Comparison of ENCODE assay signal across 31 mouse cellular contexts in the genomic region with DNA sequence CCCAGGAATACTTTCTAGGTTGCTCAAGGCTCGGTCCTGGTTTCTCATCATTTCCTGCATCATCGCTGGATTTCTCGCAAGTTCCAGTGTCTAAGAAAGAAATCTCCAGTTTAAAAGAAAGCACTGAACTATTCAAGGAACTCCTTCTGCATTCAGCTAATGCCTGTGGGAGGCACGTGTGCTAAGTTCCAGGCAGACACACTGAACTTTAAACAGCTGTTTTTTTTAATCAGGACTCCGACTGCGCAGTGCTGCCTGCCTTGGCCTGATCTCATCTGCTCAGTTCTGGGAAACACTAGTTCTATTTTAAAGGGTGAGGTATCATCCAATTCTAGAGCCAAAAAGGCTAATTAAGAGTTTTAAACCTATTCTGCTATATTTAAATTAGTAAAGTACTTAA. TPM values are rescaled to one million over a fixed set of nuclear protein-coding genes. Genes with fewer than 3 reads are reported as not detected.
A peak's percentile ranks its signal among the peaks of the same experiment; 100 is the strongest.
DNase-seq lines count a peak whose midpoint lies in the region; ATAC-seq lines count a peak whose summit lies in the region.
"Had no signal": no experiment of that assay in that cellular context is flagged by ENCODE, and none has a peak within 500 bp of the region (broad histone marks: within the 10 kb centered on the region; RNA-seq: fewer than 3 reads in every experiment).

No protein-coding gene starts in this region.

- 94% methylated on average over 6 of the region's 6 CpGs for WGBS in kidney, embryonic 16.5 days
- WGBS in midbrain, embryonic 11.5 days, result 96% methylated on average over 6 of the region's 6 CpGs
- 94% methylated on average over 6 of the region's 6 CpGs for WGBS in midbrain, embryonic 16.5 days
- WGBS in liver, embryonic 12.5 days (ENCODE audit: insufficient replicate concordance), result 88% methylated on average over 6 of the region's 6 CpGs

- no peak overlapping the region for H3K4me3 ChIP-seq in kidney, embryonic 16.5 days (ENCODE audit: low read length)
- no peak overlapping the region for H3K4me3 ChIP-seq in midbrain, embryonic 11.5 days (ENCODE audit: low read depth, low read length)
- no peak overlapping the region for H3K4me3 ChIP-seq in midbrain, embryonic 16.5 days (ENCODE audit: low read depth, low read length)
- H3K4me3 ChIP-seq in liver, embryonic 12.5 days, result no peak overlapping the region
- H3K4me3 ChIP-seq: embryonic facial prominence, embryonic 12.5 days; hindbrain, embryonic 12.5 days; limb, embryonic 10.5 days; limb, embryonic 15.5 days; neural tube, embryonic 15.5 days had no signal

- peak; percentile 62 for DNase-seq in heart, adult 11 months
- no peak for DNase-seq in heart, postnatal 14 days
- peak; percentile 38 for DNase-seq in kidney, postnatal 14 days
- peak; percentile 21 for DNase-seq in midbrain, embryonic 11.5 days (ENCODE audit: low spot score, missing footprints)
- DNase-seq: adrenal gland, postnatal 14 days; cerebellum, adult 11-12 months; cerebellum, adult 9-11 months; embryo, embryonic 11 days; gastrocnemius, postnatal 10 days; heart, postnatal 36 days; lung, adult 2 months; lung, postnatal 10 days; midbrain, embryonic 14.5 days; retina, postnatal 1 day; spleen, adult 18-20 months; thymus, adult 18-20 months; thymus, postnatal 25 days had no signal

- no peaks in the 10 kb centered on the region for H3K4me1 ChIP-seq in kidney, embryonic 16.5 days (ENCODE audit: insufficient read depth, low read length)
- 0 out of 2 replicates have a peak, but pooled peaks cover 4% of the 10 kb centered on the region for H3K4me1 ChIP-seq in midbrain, embryonic 11.5 days (ENCODE audit: control insufficient read depth, insufficient read depth, low read length)
- H3K4me1 ChIP-seq in midbrain, embryonic 16.5 days (ENCODE audit: control insufficient read depth, insufficient read depth, low read length), result peaks cover 5% of the 10 kb centered on the region; the same call in 1 of the 2 replicates
- no peaks in the 10 kb centered on the region for H3K4me1 ChIP-seq in liver, embryonic 12.5 days
- H3K4me1 ChIP-seq: embryonic facial prominence, embryonic 12.5 days; hindbrain, embryonic 12.5 days; limb, embryonic 10.5 days; limb, embryonic 15.5 days; neural tube, embryonic 15.5 days had no signal

- no peak overlapping the region for H3K9ac ChIP-seq in kidney, embryonic 16.5 days (replicated peaks; ENCODE audit: low read length)
- no peak overlapping the region for H3K9ac ChIP-seq in midbrain, embryonic 11.5 days (ENCODE audit: low read length)
- no peak overlapping the region for H3K9ac ChIP-seq in midbrain, embryonic 16.5 days (ENCODE audit: low read depth, low read length)
- no peak overlapping the region for H3K9ac ChIP-seq in liver, embryonic 12.5 days
- H3K9ac ChIP-seq: embryonic facial prominence, embryonic 12.5 days; hindbrain, embryonic 12.5 days; limb, embryonic 15.5 days; liver, embryonic 14.5 days; neural tube, embryonic 15.5 days had no signal

- peaks cover 46% of the 10 kb centered on the region for H3K36me3 ChIP-seq in kidney, embryonic 16.5 days (ENCODE audit: insufficient read depth, low read length)
- peaks cover 15% of the 10 kb centered on the region for H3K36me3 ChIP-seq in midbrain, embryonic 11.5 days (ENCODE audit: control insufficient read depth, insufficient read depth, low read length)
- H3K36me3 ChIP-seq in midbrain, embryonic 16.5 days (ENCODE audit: control insufficient read depth, insufficient read depth, low read length), result peaks cover 24% of the 10 kb centered on the region
- peaks cover 88% of the 10 kb centered on the region for H3K36me3 ChIP-seq in liver, embryonic 12.5 days

- no peak for ATAC-seq in kidney, embryonic 16.5 days (ENCODE audit: low FRiP score, low TSS enrichment)
- ATAC-seq in midbrain, embryonic 11.5 days (ENCODE audit: low FRiP score), result no peak
- no peak for ATAC-seq in midbrain, embryonic 16.5 days
- ATAC-seq in liver, embryonic 12.5 days, result no peak
- ATAC-seq: forebrain, embryonic 14.5 days; hindbrain, postnatal 0 days; intestine, embryonic 16.5 days; Patski had no signal

- H3K9me3 ChIP-seq in kidney, embryonic 16.5 days (ENCODE audit: low read length), result no peaks in the 10 kb centered on the region
- no peaks in the 10 kb centered on the region for H3K9me3 ChIP-seq in midbrain, embryonic 11.5 days (ENCODE audit: control insufficient read depth, low read length)
- H3K9me3 ChIP-seq in midbrain, embryonic 16.5 days (replicated peaks; ENCODE audit: control insufficient read depth, low read length, poor library complexity, severe bottlenecking), result no peaks in the 10 kb centered on the region
- no peaks in the 10 kb centered on the region for H3K9me3 ChIP-seq in liver, embryonic 12.5 days (replicated peaks)
- H3K9me3 ChIP-seq: embryonic facial prominence, embryonic 12.5 days; hindbrain, embryonic 12.5 days; limb, embryonic 10.5 days; limb, embryonic 15.5 days; neural tube, embryonic 15.5 days had no signal

- H3K27me3 ChIP-seq in kidney, embryonic 16.5 days (ENCODE audit: insufficient read depth, low read length), result no peaks in the 10 kb centered on the region
- H3K27me3 ChIP-seq in midbrain, embryonic 11.5 days (ENCODE audit: control insufficient read depth, insufficient read depth, low read length), result no peaks in the 10 kb centered on the region
- H3K27me3 ChIP-seq in midbrain, embryonic 16.5 days (ENCODE audit: control insufficient read depth, insufficient read depth, low read depth, low read length), result no peaks in the 10 kb centered on the region
- H3K27me3 ChIP-seq in liver, embryonic 12.5 days (replicated peaks), result no peaks in the 10 kb centered on the region
- H3K27me3 ChIP-seq: embryonic facial prominence, embryonic 12.5 days; hindbrain, embryonic 12.5 days; limb, embryonic 15.5 days; neural tube, embryonic 15.5 days; Patski had no signal

- intact Hi-C loops in heart, postnatal 14 days (cut with DNase I), result no loop called here

- H3K4me2 ChIP-seq in kidney, embryonic 16.5 days (replicated peaks; ENCODE audit: low read depth, low read length), result no peak overlapping the region
- no peak overlapping the region for H3K4me2 ChIP-seq in midbrain, embryonic 11.5 days
- no peak overlapping the region for H3K4me2 ChIP-seq in midbrain, embryonic 16.5 days (ENCODE audit: low read length)
- no peak overlapping the region for H3K4me2 ChIP-seq in liver, embryonic 12.5 days
- H3K4me2 ChIP-seq: embryonic facial prominence, embryonic 12.5 days; hindbrain, embryonic 12.5 days; limb, embryonic 15.5 days; neural tube, embryonic 15.5 days had no signal

- H3K27ac ChIP-seq in kidney, embryonic 16.5 days (ENCODE audit: low read length), result no peak overlapping the region
- H3K27ac ChIP-seq in midbrain, embryonic 11.5 days (ENCODE audit: low read depth, low read length), result no peak overlapping the region
- H3K27ac ChIP-seq in midbrain, embryonic 16.5 days (ENCODE audit: low read length), result no peak overlapping the region
- no peak overlapping the region for H3K27ac ChIP-seq in liver, embryonic 12.5 days
- H3K27ac ChIP-seq: embryonic facial prominence, embryonic 12.5 days; hindbrain, embryonic 12.5 days; hindbrain, postnatal 0 days; limb, embryonic 10.5 days; limb, embryonic 15.5 days; liver, embryonic 14.5 days; macrophage; neural tube, embryonic 15.5 days had no signal

RNA-seq across cellular contexts. Expression of gene Ubqln1, which starts 23.3 kb away (rescaled TPM):
- 10 to 100 TPM; 51.4 to 53.2 TPM for total RNA-seq in heart, postnatal 14 days (2021)
- polyA plus RNA-seq in kidney, embryonic 16.5 days (2015; fragmentation: Nextera tagmentation; extraction: Ambion mirVana), result 103 and 104 TPM in 2 replicates
- polyA plus RNA-seq in midbrain, embryonic 11.5 days (2014; fragmentation: Nextera tagmentation; extraction: Ambion mirVana), result 150 and 155 TPM in 2 replicates
- polyA plus RNA-seq in midbrain, embryonic 16.5 days (2015; fragmentation: Nextera tagmentation; extraction: Ambion mirVana), result 132 and 133 TPM in 2 replicates
- 83.3 and 83.6 TPM in 2 replicates for polyA plus RNA-seq in liver, embryonic 12.5 days (2016; fragmentation: Nextera tagmentation; extraction: Ambion mirVana)

RNA-seq across cellular contexts. Expression of gene Idnk, which starts 34.7 kb away (rescaled TPM):
- total RNA-seq in heart, postnatal 14 days (2021), result 10 to 100 TPM; 18.3 to 22.4 TPM
- polyA plus RNA-seq in kidney, embryonic 16.5 days (2015; fragmentation: Nextera tagmentation; extraction: Ambion mirVana), result 38.6 and 39.9 TPM in 2 replicates
- polyA plus RNA-seq in midbrain, embryonic 11.5 days (2014; fragmentation: Nextera tagmentation; extraction: Ambion mirVana), result 59.1 and 63.1 TPM in 2 replicates
- polyA plus RNA-seq in midbrain, embryonic 16.5 days (2015; fragmentation: Nextera tagmentation; extraction: Ambion mirVana), result 54.3 and 60.7 TPM in 2 replicates
- polyA plus RNA-seq in liver, embryonic 12.5 days (2016; fragmentation: Nextera tagmentation; extraction: Ambion mirVana), result 24.6 and 25.8 TPM in 2 replicates

Comparison
In these comparisons a context has a peak if more than half of its experiments do, and no peak if none do; other contexts are left out.
1. DNase-seq: peak in heart, adult 11 months (single experiment), kidney, postnatal 14 days (single experiment) and midbrain, embryonic 11.5 days (single experiment); none in heart, postnatal 14 days (0 of 2).